Mouse (Mus musculus): ENCODE results near the gene Cyp27b1. TPM values are rescaled to one million over a fixed set of nuclear protein-coding genes. Genes with fewer than 3 reads are reported as not detected.
A peak's percentile ranks its signal among the peaks of the same experiment; 100 is the strongest.

Cyp27b1 gene
- not detected for total RNA-seq (2022)

- DNase-seq (ENCODE audit: low spot score in 2 of 2): no peak
Observed at GRCm38 (mm10) chr10:127047954-127048353, at the start of gene Cyp27b1. Gene Cyp27b1, plus strand, starts transcription at chr10:127048250.

GRCm38 (mm10) chr10:127000529-127000928 lies 47.5 kb upstream of the Cyp27b1 start, which contains the start of gene Avil:
Gene Avil, plus strand, starts transcription at chr10:127000709.
- DNase-seq (ENCODE audit: low spot score in 2 of 2): no peak

- no peak for DNase-seq (ENCODE audit: low spot score in 2 of 2)
Observed at GRCm38 (mm10) chr10:127001297-127001696, 46.8 kb upstream of the Cyp27b1 start.

DNA sequence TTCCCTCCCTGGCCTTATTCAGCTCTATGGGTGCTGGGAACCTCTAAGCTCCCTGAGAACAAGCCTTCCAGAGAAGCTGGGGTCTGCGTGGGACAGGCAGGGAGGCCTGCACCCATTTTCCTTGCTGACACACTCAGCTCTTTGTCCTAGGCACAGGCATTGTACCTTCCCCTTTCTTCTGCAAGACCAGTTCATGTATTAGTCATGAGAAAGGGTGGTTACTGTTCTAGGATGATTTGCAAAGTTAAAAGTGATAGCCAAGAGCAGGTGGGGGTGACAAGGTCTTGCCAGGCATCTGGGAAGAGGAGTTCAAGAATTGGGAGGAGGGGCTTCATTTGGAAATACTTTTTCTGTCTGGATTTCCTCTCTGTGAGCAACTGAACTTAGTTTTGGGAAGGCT lies 46.0 kb upstream of the Cyp27b1 start:
- no peak for DNase-seq (ENCODE audit: low spot score in 2 of 2)

DNA sequence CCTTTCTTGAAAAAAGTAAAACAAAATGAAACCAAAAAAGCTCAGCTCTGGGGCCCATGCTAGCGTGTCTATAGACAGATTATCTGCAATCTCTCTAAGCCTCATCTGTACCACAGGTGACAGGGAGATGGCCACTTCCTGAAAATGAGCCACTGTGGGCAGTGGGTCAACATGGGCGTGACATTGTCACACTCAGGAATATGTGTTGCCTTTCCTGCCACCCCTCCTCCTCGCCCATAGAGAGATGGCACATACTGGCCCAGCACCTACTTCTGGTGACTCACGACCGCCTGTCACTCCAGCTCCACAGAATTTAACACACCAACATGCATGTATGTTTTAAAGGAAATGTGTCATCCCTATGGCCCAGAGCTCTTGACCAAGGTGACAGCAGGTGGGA lies 45.3 kb upstream of the Cyp27b1 start:
- no peak for DNase-seq (ENCODE audit: low spot score in 2 of 2)

- DNase-seq (ENCODE audit: low spot score in 2 of 2): no peak
Observed at GRCm38 (mm10) chr10:127003334-127003733, 44.7 kb upstream of the Cyp27b1 start.

DNA sequence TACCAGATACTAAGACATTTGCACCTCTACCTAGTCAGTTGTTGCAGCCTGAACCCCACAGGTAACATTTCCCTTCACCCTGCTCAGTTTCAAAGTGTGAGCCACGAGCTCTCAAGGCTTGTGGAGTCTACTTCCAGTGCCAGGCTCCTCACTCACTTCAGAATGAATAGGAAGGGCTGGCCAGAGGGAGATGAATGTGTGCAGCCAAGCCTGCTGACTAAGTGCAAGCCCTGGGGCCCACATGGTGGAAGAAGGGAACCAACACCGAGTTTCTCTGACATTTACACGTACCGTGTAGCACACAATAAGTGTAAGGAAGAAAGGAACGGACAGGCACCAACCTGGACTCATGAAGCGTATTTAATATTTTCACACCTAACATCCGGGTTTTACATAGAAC lies 44.2 kb upstream of the Cyp27b1 start:
- DNase-seq (ENCODE audit: low spot score in 2 of 2): no peak

DNA sequence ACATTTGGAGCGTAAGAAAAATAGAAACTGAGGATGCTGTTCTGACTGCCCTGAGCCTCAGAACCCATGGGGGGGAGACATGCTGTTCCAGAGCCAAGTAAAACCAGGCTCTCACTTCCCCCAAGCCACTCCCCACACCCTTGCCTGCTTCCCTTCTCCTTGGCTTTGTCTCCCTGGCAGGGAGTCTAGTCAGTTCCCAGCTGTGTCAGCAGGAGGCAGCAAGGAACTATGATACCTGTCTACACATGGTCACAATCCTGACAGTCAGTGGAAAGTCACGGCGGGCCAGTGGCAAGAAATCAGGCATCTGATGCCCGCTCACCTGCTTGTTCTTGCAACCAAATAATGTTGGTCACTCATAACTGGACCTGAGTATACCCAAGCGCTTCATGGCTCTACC lies 31.6 kb upstream of the Cyp27b1 start:
- DNase-seq (ENCODE audit: low spot score in 2 of 2): no peak

- DNase-seq (ENCODE audit: low spot score in 2 of 2): no peak
Observed at GRCm38 (mm10) chr10:127017071-127017470, 31.0 kb upstream of the Cyp27b1 start.

GRCm38 (mm10) chr10:127018422-127018821 lies 29.6 kb upstream of the Cyp27b1 start:
- no peak for DNase-seq (ENCODE audit: low spot score in 2 of 2)

GRCm38 (mm10) chr10:127030336-127031296 lies 17.4 kb upstream of the Cyp27b1 start, which contains the start of gene Tsfm:
Gene Tsfm, minus strand, starts transcription at chr10:127030840.
- peak; percentile 79 to 81 for DNase-seq (ENCODE audit: low spot score in 2 of 2)

GRCm38 (mm10) chr10:127033301-127033741 lies 14.7 kb upstream of the Cyp27b1 start:
- DNase-seq (ENCODE audit: low spot score in 2 of 2): no peak

DNA sequence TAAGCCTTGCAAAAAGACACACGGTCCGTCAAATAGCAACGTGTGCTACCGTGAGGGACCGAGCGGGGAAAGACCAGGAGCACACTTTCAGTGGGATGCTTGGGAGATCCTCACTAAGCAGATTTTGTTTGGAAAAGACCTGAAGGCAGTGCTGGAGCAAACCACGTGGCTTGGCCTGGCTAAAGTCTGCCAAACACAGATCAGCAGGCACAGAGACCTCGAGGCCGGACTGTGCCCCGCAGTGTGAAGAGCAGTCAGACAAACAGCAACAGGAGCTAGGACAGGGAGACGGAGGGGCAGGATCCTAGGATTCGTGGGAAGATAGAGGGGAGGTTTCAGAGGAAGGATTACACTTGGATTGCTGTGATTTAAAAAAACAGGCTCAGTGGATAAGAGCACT lies 11.8 kb upstream of the Cyp27b1 start:
- DNase-seq (ENCODE audit: low spot score in 2 of 2): no peak

DNA sequence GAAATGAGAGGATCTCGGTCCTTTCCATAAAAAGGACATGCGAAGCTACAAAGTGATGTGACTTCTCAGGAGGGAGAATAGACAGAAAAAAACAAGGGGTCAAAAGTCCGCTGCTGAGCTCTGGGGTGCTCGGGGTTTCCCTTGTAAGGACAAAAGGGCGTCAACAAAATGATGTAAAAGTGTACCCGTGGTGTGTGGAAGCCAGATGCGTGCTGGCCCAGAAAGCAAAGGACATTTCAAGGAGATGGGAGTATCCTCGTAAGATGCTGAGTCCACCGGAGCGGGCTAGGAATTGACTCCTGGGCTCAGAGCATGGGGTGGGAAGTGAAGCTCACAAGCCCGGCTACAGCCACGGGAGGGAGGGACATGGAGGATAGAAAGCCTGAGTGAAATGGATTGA lies 10.4 kb upstream of the Cyp27b1 start:
- DNase-seq (ENCODE audit: low spot score in 2 of 2): no peak

GRCm38 (mm10) chr10:127040569-127041214 lies 7.4 kb upstream of the Cyp27b1 start:
- no peak for DNase-seq (ENCODE audit: low spot score in 2 of 2)

- no peak for DNase-seq (ENCODE audit: low spot score in 2 of 2)
Observed at GRCm38 (mm10) chr10:127041274-127041766, 6.7 kb upstream of the Cyp27b1 start, which contains the start of the genes Mettl1 and Eef1akmt3. Gene Mettl1, plus strand, starts transcription at chr10:127041414. Gene Eef1akmt3, minus strand, starts transcription at chr10:127041513.

- peak; percentile 75 to 76 for DNase-seq (ENCODE audit: low spot score in 2 of 2)
Observed at GRCm38 (mm10) chr10:127041774-127042338, 6.2 kb upstream of the Cyp27b1 start.

DNA sequence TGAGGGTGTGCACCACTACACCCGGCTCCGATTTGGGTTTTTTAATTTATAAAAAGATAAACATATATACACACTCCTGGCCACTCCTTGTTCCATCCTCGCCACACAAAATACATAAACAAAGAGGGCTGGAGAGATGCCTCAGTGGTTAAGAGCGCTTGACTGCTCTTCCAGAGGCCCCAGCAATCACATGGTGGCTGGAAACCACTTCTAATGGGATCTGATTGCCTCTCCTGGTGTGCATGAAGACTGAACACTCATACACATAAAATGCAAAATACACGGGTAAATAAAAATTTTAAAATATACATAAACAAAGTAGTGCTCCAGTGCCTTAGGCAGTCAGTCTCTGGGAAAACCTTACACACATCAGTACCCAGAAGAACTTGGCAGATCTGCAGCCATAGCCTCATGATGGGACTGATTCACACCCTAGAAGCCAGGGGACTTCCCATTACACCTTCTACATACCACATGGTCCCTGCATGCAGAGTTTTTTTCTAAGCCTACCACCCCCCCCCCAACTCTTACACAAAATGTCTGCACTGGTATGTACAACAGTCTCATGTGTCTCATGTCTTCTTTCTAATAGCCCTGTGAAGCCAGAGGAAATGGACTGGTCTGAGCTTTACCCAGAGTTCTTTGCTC lies 5.5 kb upstream of the Cyp27b1 start:
- DNase-seq (ENCODE audit: low spot score in 2 of 2): no peak

GRCm38 (mm10) chr10:127043187-127043586 lies 4.9 kb upstream of the Cyp27b1 start:
- DNase-seq (ENCODE audit: low spot score in 2 of 2): no peak

GRCm38 (mm10) chr10:127048608-127049394 lies 751 bp downstream of the Cyp27b1 start:
- no peak for DNase-seq (ENCODE audit: low spot score in 2 of 2)

Data from gastrocnemius, adult 8-10 months (tissue).